Mouse (Mus musculus): Measurements from ENCODE around the gene Tenm2. TPM values are rescaled to one million over a fixed set of nuclear protein-coding genes. Genes with fewer than 3 reads are reported as not detected.

The Tenm2 gene
- total and polyA plus RNA-seq, 3 experiments: not detected

DNA sequence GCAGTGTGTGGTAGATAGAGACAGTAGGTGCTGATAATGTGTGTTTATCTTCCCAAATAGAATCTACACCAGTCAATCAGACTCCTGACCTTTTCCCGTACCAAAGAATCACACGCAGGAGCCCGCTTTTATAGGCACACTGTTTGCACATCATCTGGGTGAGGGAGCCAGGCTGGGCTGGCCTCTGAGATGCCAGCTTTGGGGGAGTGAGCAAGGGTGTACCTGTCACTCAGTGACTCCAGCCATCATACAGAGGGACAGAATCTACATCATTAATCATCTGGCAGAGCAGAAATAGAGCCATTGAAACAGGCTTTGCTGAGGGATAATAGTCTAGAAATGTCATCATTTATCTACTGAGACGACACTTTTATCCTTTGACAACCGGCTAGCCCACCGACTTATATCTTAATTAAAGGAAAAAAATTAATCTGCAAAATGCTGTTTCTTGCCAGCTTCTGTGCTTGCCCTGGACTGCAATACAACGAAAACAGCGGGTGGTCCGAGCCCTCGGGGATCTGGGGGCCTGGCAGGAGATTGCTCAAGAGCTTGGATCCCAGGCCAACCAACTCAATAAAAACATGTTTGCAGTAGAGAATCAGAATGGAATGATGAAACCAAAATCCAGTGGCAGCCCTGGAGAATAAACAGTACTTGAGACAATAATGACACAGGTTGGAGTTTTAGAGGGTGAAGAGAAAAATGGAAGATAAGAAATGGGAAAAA lies 1195.1 kb downstream of the Tenm2 start:
- Histone ChIP-seq H3K36me3 (ENCODE audit: control insufficient read depth in 1 of 2, insufficient read depth in 2 of 2, low read length in 2 of 2) (no peaks in the 10 kb centered on the region), H3K4me1 (ENCODE audit: control insufficient read depth in 1 of 2, insufficient read depth in 2 of 2, low read length in 2 of 2) (no peaks in the 10 kb centered on the region), H3K4me3 (ENCODE audit: control insufficient read depth in 1 of 2, insufficient read depth in 1 of 2, low read depth in 2 of 2, low read length in 2 of 2) (no peak overlapping the region), H3K9ac (ENCODE audit: control insufficient read depth, low read depth, low read length, poor library complexity, severe bottlenecking) (no peak overlapping the region), H3K9me3 (replicated peaks; ENCODE audit: insufficient read depth, low read length) (no peaks in the 10 kb centered on the region), H3K79me2 (ENCODE audit: control insufficient read depth, insufficient read depth, low read length, poor library complexity) (no peaks in the 10 kb centered on the region), H3K27me3 (ENCODE audit: control insufficient read depth in 1 of 2, insufficient read depth in 2 of 2, low read length in 2 of 2) (no peaks in the 10 kb centered on the region), H3K27ac (ENCODE audit: control insufficient read depth, low read depth, low read length) (no peak overlapping the region)
- DNase-seq (ENCODE audit: low read depth, low spot score): no peak
- TF ChIP-seq MYC (IDR thresholded peaks at IDR 0.05; ENCODE audit: low read depth, low read length) (no peak), UBTF (IDR thresholded peaks at IDR 0.05; ENCODE audit: borderline replicate concordance, insufficient read depth, low read depth, low read length) (no peak), MAX (IDR thresholded peaks at IDR 0.05; ENCODE audit: low read length) (no peak), MYB (IDR thresholded peaks at IDR 0.05; ENCODE audit: low read depth, low read length) (no peak), ZNF384 (IDR thresholded peaks at IDR 0.05; ENCODE audit: low read depth, low read length) (no peak), USF2 (IDR thresholded peaks at IDR 0.05; ENCODE audit: borderline replicate concordance in 1 of 2, insufficient read depth in 1 of 2, low read depth in 1 of 2, low read length in 2 of 2) (no peak), CHD2 (IDR thresholded peaks at IDR 0.05; ENCODE audit: low read length) (no peak), CTCF (IDR thresholded peaks at IDR 0.05 in 2 of 3, conservative IDR thresholded peaks at IDR 0.05 in 1 of 3; ENCODE audit: control insufficient read depth in 1 of 3, insufficient read depth in 1 of 3, low read depth in 2 of 3, low read length in 3 of 3, poor library complexity in 1 of 3, severe bottlenecking in 1 of 3) (no peak), KAT2A (conservative IDR thresholded peaks at IDR 0.05; ENCODE audit: low read depth, low read length) (no peak), ETS1 (IDR thresholded peaks at IDR 0.05; ENCODE audit: low read depth, low read length) (no peak), GATA1 (IDR thresholded peaks at IDR 0.05; ENCODE audit: low read depth, low read length) (no peak), BHLHE40 (IDR thresholded peaks at IDR 0.05; ENCODE audit: borderline replicate concordance, low read depth, low read length) (no peak), ZC3H11A (IDR thresholded peaks at IDR 0.05; ENCODE audit: low read depth, low read length) (no peak), POLR2AphosphoS5 (IDR thresholded peaks at IDR 0.05; ENCODE audit: borderline replicate concordance, low read depth, low read length) (no peak)

DNA sequence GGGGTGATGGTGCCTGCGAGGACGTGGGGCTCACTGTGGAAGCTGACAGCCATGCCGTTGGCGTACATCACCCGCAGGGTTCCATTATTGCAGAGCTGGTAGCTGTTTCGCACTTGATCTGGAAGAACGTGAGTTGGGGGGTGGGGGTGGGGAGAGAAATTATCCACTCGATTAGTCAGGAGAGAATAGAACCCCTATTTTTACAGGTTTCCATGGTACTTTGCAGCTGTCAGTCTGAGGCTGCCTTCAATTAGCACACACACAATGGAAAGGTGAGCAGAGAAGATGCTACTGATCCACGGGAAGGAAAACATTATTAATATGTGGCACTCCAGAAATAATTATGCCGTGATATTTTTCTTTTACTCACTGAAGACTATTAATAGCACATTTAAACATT lies 1195.9 kb downstream of the Tenm2 start:
- Histone ChIP-seq H3K36me3 (ENCODE audit: control insufficient read depth in 1 of 2, insufficient read depth in 2 of 2, low read length in 2 of 2) (no peaks in the 10 kb centered on the region), H3K27ac (ENCODE audit: control insufficient read depth, low read depth, low read length) (no peak overlapping the region), H3K9me3 (replicated peaks; ENCODE audit: insufficient read depth, low read length) (no peaks in the 10 kb centered on the region), H3K9ac (ENCODE audit: control insufficient read depth, low read depth, low read length, poor library complexity, severe bottlenecking) (no peak overlapping the region), H3K27me3 (ENCODE audit: control insufficient read depth in 1 of 2, insufficient read depth in 2 of 2, low read length in 2 of 2) (no peaks in the 10 kb centered on the region), H3K4me3 (ENCODE audit: control insufficient read depth in 1 of 2, insufficient read depth in 1 of 2, low read depth in 2 of 2, low read length in 2 of 2) (no peak overlapping the region), H3K4me1 (ENCODE audit: control insufficient read depth in 1 of 2, insufficient read depth in 2 of 2, low read length in 2 of 2) (no peaks in the 10 kb centered on the region), H3K79me2 (ENCODE audit: control insufficient read depth, insufficient read depth, low read length, poor library complexity) (no peaks in the 10 kb centered on the region)
- no peak for TF ChIP-seq UBTF (IDR thresholded peaks at IDR 0.05; ENCODE audit: borderline replicate concordance, insufficient read depth, low read depth, low read length)
- no peak for TF ChIP-seq GATA1 (IDR thresholded peaks at IDR 0.05; ENCODE audit: low read depth, low read length)
- no peak for DNase-seq (ENCODE audit: low read depth, low spot score)

All from MEL (cell line).